Mouse (Mus musculus) hindlimb bud, embryonic 11.5 days (tissue): ENCODE results near the gene Mapk7.

Experiments used
- DNase-seq: peaks from one replicate; pipeline ENCODE4 v3.0.0-alpha.2; 2012; ENCODE audit warnings: low read depth, low spot score; ENCODE audit errors: extremely low spot score

Gene Mapk7

DNA sequence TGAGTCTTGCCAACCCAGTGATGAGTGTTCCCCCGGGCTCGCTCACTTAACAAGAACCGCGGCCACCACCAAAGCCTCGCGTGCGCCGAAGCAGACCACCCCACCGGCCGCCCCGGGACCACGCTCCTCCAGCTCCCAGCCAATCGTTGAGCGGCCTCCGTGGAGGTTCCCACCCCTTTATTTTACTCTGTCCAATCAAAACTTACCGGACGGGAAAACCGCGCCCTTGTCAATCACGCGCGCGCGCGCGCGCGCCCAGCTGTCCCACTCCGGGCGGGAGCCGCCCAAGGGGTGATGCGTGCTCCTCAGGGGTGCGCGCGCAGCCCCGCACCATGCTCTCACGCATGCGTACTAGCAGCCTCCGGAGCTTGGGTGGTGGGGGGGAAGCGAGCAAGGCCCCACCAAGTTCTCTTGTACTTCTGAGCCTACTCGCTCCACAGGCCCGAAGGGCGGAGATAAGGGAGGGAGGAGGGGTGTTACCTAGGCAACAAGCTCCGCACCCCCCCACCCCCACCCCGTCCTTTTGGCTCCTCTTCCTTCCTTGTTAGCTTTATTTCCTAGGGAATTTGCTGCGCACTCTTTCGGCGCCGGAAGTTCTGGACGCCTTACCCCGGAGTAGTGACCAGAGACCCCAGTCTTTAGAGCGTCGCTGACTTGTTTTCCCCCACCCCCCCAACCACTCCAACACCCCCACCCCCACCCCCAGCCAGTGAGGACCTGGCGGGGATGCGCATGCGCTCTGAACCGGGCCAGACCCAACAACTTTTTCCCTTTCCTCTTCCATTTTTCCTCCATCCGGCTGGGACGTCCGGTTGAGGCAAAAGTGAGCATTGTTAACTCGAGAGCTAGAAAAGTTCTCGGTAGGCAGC, at the start of gene Mapk7:
Gene Mapk7 (minus strand): TSS at position 278 of the 869 bp plus-strand sequence.
- peak; percentile 97 for DNase-seq

GRCm38 (mm10) chr11:61541106-61541505, 46.9 kb upstream of the Mapk7 start:
- no peak for DNase-seq

- DNase-seq: no peak
Observed at GRCm38 (mm10) chr11:61540642-61541041, 46.4 kb upstream of the Mapk7 start.

DNA sequence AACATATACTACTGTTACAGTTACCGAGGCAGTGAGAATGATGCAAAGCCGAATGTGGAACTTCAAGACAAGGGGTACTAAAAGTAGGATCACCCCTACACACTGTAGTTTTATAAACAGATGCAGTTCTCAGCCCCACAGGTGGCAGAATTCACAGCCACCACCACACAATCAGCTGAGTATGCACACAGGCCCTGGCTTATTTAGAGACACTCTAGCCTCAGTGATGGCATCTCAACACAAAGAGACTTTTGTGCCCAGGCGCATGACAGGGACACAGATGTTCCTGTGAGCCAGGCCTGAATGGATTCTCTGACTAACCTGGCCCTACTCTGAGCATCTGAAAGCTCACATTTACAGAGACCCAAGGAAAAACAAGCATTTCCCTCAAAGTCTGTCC, 43.2 kb upstream of the Mapk7 start:
- DNase-seq: no peak

DNA sequence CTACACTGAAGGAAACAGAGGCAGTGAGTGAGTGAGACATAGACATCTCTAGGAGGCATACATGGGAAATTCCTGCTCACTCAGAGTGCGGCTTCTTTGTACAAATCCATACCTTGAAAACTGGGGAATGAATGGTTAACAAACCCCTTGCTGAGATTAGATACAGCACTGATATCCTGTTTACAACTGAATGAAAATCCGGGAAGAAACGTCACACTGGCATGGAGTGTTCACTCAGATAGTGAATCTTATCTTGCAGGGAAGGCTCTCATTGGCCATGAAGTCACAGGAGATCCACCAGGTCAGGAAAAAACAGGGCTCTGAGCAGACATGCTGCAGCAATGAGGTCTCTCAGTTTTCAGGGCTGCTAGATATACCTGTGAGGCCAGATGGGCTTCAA, 42.7 kb upstream of the Mapk7 start:
- no peak for DNase-seq

- no peak for DNase-seq
Observed at GRCm38 (mm10) chr11:61535530-61535929, 41.3 kb upstream of the Mapk7 start.

DNA sequence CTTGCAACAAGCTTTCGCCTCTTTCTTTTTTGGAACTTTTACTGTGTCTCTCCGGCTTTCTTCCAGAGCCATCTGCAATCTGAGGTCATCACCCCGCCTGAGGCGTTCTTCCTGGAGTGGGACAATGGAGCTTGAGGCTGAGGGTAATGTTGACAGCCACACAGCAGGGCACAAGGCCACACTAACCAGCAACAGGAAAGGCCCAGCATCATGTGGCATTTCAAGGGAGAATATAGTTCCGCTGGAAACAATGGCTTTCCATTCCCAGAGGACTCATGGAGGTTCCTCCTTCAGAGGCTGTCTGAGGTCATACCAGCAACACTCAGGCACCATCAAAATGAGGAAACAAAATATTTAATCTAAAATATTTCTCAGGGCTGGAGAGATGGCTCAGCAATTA, 39.4 kb upstream of the Mapk7 start:
- DNase-seq: no peak

- DNase-seq: no peak
Observed at GRCm38 (mm10) chr11:61532820-61533219, 38.6 kb upstream of the Mapk7 start.

- no peak for DNase-seq
Observed at GRCm38 (mm10) chr11:61529268-61529713, 35.1 kb upstream of the Mapk7 start.

DNA sequence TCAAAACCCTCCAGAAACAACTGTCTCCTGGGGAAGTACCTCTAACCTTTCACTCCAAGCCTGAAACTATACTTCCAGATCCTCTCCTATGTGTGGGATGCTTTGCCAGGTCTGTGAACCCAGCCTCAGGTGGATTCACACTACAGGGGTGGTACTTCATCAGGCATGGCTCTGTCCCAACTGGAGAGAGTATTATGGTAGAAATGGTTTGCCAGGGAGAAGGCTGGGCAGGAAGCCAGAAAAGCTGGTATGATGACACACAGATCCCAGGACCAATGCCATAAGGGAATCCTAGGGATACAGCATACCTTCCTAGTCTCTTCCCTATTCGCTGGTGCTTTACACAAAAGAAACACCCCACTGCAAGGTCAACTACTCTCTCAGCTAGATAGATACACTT, 32.7 kb upstream of the Mapk7 start:
- DNase-seq: no peak

DNA sequence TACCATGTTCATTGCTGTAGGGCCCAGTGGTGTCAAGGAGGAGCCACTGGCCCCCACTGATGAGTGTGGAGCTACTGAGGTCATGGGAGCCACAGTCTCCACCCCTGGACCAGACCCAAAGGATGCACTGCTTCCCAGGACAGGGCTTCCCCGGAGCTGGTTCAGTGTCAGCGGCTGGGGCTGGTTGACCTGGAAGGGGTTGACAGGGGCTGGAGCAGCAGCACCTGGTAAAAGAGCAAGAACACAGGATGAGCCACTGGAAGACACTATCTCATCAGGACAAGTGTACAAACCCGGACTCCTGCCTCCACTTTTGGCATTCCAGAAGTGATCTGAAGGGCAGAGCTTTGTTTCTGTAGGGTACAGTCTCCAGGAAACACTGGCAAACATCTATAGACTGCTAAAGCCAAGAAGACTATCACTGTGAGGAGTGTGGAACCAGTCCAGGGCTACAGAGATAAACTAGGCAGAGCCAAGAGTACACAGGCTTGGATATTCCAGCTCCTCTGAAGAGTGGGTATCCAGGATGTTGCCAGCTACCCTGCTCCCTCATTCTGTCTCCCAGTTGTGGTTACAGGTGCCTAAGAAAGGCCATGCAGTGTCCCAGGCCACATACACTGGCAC, 25.4 kb upstream of the Mapk7 start:
- DNase-seq: no peak

- no peak for DNase-seq
Observed at GRCm38 (mm10) chr11:61518871-61519270, 24.7 kb upstream of the Mapk7 start.

GRCm38 (mm10) chr11:61517971-61518370, 23.8 kb upstream of the Mapk7 start:
- no peak for DNase-seq

DNA sequence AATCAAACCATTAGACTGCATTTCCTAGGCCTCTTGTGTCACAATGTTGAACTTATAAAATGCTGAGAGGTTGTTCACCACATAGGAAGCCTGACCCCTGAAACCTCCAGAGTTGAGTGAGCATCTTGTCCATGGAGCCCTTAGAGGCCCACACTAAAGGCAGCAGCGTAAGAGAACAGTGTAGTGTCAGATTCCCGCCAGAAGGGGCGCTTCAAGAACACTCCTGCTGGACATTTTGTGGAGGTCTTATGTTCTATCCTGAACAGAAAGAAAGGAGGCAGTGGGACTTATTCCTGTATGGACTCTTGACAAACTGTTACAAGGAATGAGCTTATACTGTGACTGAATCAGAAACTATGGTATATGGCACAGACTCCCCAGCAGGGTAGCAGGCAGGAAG, 20.7 kb upstream of the Mapk7 start:
- DNase-seq: no peak

GRCm38 (mm10) chr11:61504713-61505257, 10.6 kb upstream of the Mapk7 start, which contains the start of gene B9d1:
Gene B9d1 (plus strand): TSS chr11:61505144.
- DNase-seq: peak; percentile 96

- no peak for DNase-seq
Observed at GRCm38 (mm10) chr11:61503933-61504332, 9.7 kb upstream of the Mapk7 start.

DNA sequence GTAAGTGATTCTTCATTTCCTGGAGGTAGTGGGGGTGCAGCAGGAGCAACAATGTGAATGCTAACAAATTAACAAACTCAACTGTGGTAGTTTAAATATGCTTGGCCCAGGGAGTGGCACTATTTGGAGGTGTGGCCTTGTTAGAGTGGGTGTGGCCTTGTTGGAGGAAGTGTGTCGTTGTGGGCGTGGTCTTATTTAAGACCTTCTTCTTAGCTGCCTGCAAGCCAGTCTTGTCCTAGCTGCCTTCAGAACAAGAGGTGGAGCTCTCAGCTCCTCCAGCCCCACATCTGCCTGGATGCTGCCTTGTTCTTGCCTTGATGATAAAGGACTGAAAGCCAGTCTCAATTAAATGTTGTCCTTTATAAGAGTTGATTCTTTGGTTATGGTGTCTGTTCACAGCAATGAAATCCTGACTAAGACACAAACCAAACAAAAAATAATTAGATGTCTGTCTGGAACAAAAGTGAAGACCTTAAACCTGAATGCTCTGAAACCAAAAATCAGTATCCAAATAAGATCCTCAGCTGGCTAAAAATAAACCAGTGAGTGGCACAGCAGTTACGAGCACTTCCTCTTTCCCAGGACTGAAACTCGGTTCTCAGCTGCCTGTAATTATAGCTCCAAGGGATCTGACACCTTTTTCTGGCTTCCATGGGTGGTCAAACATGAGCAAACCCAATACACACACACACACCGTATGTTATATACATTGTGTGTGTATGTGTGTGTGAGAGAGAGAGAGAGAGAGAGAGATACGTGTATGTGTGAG, 4.7 kb upstream of the Mapk7 start:
- no peak for DNase-seq

GRCm38 (mm10) chr11:61497490-61497889, 3.3 kb upstream of the Mapk7 start:
- DNase-seq: no peak

DNA sequence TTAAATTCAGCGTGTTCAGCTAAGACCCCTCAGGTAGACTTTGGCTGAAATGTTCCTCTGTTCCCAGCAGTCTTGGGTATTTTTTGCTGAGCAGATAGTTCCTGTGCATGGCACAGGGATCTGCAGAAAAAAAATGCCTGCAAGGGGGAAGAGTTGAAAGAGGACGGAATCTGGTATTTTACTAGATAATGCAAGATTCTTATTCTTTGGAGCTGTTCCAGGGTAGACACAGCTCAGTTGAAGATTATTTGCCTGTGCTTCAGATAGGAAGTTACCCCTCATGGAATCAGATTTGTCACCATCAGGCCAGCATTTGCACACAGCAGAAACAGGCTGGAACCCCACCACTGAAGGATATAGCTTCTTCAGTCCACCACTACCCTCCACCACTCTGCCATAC, 1.3 kb upstream of the Mapk7 start:
- DNase-seq: no peak

DNA sequence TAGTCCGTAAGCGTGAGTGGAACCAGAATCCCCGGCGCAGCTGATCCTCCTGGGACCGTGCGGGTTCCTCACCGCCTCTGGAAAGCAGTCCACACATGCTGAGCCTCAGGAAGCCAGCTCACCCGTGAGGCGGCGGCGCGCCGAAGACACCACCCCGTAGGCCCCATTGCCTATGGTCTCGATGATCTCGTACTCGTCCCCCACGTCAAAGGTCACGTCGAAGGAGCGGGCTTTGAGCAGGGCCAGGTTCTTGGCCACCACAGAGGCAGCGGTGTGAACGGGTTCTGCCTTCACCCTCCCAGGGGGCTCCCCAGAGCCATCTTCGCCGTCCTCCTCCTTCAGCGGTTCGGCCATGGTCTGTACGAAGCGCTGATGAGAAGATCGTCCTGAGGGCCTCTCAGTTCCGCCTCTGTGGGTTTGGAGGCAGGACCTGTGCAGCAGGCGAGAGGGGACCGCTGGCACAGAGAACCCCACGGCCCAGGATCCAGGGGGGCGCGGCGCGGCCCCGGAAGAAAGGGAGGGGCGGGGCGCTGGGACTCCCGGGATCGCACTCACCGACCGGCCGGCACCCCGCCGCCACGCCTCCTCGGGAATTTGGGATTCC, 579 bp downstream of the Mapk7 start:
- DNase-seq: no peak
